Mouse (Mus musculus) thymus, adult 2 months (tissue): ENCODE data around the gene Krt15. TPM values are rescaled to one million over a fixed set of nuclear protein-coding genes. Genes with fewer than 3 reads are reported as not detected.

Source experiments
- DNase-seq: peaks from one replicate; pipeline ENCODE4 v3.0.0; 2021
- H3K27ac ChIP-seq: fragments of 200-500 bp; 2 replicates; pipeline ENCODE4 v1.5.1; 2012; ENCODE audit warnings: low read length, control low read depth; ENCODE audit not compliant: control insufficient read depth, insufficient read depth
- H3K27me3 ChIP-seq: fragments of 200-500 bp; 2 replicates; pipeline ENCODE4 v1.6.1; 2012; ENCODE audit warnings: mild to moderate bottlenecking, low read length, moderate library complexity, mixed read lengths; ENCODE audit not compliant: control insufficient read depth, insufficient read depth
- H3K36me3 ChIP-seq: fragments of 200-500 bp; 2 replicates; pipeline ENCODE4 v1.6.1; 2012; ENCODE audit warnings: mild to moderate bottlenecking, low read length, moderate library complexity; ENCODE audit not compliant: control insufficient read depth, insufficient read depth
- H3K4me1 ChIP-seq: fragments of 200-500 bp; replicated peaks from 2 replicates; pipeline ENCODE4 v1.6.1; 2012; ENCODE audit warnings: low read length; ENCODE audit not compliant: control insufficient read depth, insufficient read depth
- H3K4me3 ChIP-seq: fragments of 200-500 bp; 2 replicates; pipeline ENCODE4 v1.5.1; 2012; ENCODE audit warnings: mild to moderate bottlenecking, low read length, control low read depth, moderate library complexity; ENCODE audit not compliant: control insufficient read depth, insufficient read depth
- CTCF ChIP-seq: fragments of 200-500 bp; IDR thresholded peaks from 2 replicates; pipeline ENCODE4 v1.5.1; 2012; ENCODE audit warnings: mild to moderate bottlenecking, control low read depth, low read length, moderate library complexity, borderline replicate concordance; ENCODE audit not compliant: control insufficient read depth, poor library complexity, insufficient read depth; ENCODE audit errors: extremely low read depth
- POLR2A ChIP-seq: fragments of 200-500 bp; IDR thresholded peaks from 2 replicates; pipeline ENCODE4 v1.6.1; 2012; ENCODE audit warnings: mild to moderate bottlenecking, low read length, control low read depth, moderate library complexity; ENCODE audit not compliant: control insufficient read depth, poor library complexity, insufficient read depth; ENCODE audit errors: extremely low read depth
- WGBS: fragments of 180-500 bp; shearing (Covaris S2); methylation state at CpG from one replicate; pipeline ENCODE4 v1.1.7; 2018; 5-methylcytosine and 5-hydroxymethylcytosine counted together
- polyA plus RNA-seq: library from polyadenylated mRNA; depleted of rRNA; stranded (reverse); fragments of >200 nt; gene quantifications from 2 replicates; pipeline ENCODE4 v1.2.3, GENCODE M21; 2012; rRNA removed

The Krt15 gene
- polyA plus RNA-seq = 0.85 and 1.1 TPM in 2 replicates

DNA sequence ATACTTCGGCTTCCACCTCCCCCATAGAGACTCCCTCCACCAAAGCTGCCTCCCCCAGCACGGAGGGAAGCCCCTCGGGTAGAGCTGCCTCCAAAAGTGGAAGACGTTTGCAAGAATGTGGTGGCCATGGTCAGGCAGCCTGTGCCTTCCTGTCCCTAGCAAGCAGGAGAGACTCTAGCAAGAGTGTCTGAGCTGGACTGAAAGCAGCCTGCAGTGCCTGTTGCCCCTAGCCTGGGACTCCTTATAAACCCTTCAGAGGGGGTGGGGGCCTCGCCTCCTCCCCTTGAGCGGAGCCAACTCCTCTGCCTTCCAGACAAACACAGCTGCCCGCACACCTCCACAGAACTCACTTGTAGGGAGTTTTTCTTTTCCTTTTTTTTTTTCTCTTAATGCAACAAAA, at the start of gene Krt15:
TSS of gene Krt15 (minus strand) at position 198 of the 400 bp plus-strand sequence.
- Histone ChIP-seq H3K36me3 (no peaks in the 10 kb centered on the region), H3K4me3 (no peak within 1 kb of the TSS), H3K27ac (no peak within 1 kb of the TSS), H3K27me3 (no peaks in the 10 kb centered on the region), H3K4me1 (no peaks in the 10 kb centered on the region)
- 76% methylated on average over 7 of the region's 7 CpGs for WGBS
- TF ChIP-seq POLR2A (no peak), CTCF (no peak)
- no peak for DNase-seq

DNA sequence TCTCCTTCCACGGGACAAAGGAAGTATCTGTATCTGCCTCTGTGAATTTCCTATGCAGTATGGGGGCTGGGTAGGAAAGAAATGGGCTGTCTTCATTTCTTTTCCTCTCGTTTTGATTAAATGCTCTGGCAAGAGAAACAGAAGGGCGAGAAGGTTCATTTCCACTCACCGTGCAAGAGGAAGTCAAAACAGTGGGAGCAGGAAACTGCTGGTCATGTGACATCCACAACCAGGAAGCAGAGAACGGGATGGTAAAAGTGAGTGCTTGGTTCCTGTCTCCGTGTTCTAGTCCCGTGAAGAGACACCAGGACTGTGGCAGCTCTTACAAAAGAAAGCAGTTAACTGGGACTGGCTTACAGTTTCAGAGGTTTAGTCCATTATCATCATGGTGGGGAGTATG, 46.0 kb upstream of the Krt15 start:
- Histone ChIP-seq H3K4me3 (no peak overlapping the region), H3K36me3 (no peaks in the 10 kb centered on the region), H3K27ac (no peak overlapping the region), H3K27me3 (no peaks in the 10 kb centered on the region), H3K4me1 (no peaks in the 10 kb centered on the region)
- TF ChIP-seq CTCF (no peak), POLR2A (no peak)
- 42% methylated on average over 7 of the region's 7 CpGs for WGBS
- no peak for DNase-seq

DNA sequence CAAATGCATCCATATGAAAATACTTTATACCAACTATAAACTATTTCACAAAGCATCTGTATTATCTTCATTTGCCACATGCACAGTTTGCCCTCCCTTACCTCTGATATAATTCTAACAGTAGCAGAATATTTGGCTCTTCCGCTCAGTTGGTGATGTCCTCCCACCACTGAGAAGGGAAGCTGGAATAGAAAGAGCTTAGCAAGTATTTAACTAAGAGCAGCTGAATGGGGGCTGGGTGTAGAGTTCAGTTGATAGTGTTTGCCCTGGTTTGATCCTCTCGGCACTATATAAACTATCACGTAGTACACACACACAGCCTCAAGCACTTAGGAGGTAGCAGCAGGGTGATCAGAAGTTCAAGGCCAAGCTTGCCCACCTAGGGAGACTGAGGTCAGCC, 43.5 kb upstream of the Krt15 start:
- Histone ChIP-seq H3K4me3 (no peak overlapping the region), H3K27me3 (no peaks in the 10 kb centered on the region), H3K4me1 (no peaks in the 10 kb centered on the region), H3K27ac (no peak overlapping the region), H3K36me3 (no peaks in the 10 kb centered on the region)
- TF ChIP-seq POLR2A = no peak
- TF ChIP-seq CTCF = no peak
- no peak for DNase-seq
- 87% methylated on average over 3 of the region's 3 CpGs for WGBS

DNA sequence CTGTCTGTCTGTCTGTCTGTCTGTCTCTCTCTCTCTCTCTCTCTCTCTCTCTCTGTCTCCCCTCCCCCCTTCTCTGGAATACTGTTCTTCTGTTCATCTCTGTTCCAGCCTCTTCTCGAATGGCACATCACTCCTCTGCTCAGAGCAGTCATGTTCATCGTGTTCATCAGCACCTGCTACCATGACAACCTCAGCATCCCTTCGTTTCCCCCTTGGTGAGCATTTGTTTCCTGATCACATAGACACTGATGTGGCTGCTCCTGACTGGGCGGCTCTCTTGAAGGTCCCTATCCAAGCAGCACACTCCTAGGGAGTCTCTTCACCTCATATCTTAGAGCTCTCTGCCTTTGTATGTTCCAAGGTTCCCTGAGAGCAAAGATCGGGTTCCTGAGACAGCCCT, 42.6 kb upstream of the Krt15 start:
- H3K36me3 ChIP-seq = no peaks in the 10 kb centered on the region
- TF ChIP-seq POLR2A = no peak
- TF ChIP-seq CTCF = no peak
- no peak for DNase-seq
- H3K4me1 ChIP-seq = no peaks in the 10 kb centered on the region
- H3K4me3 ChIP-seq = no peak overlapping the region
- H3K27ac ChIP-seq = no peak overlapping the region
- 86% methylated on average over 5 of the region's 5 CpGs for WGBS
- H3K27me3 ChIP-seq = no peaks in the 10 kb centered on the region

DNA sequence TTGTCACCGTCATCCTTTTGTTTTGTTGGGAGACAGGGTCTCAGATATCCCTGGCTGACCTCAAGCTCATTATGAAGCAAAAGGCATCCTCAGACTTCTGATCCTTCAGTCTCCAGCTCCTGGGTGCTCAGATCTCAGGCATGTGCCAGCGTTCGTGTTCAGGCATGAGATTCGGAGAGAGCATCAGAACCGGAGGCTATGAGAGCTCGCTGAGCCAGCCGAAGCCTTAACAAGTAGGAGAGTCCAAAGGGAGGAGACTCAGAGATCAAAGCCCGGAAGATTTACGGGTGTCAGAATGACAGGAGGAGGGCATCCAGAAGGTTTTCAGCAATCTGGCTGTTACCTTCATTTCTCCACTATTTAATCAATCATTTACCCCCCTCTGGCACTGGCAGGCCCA, 41.1 kb upstream of the Krt15 start:
- Histone ChIP-seq H3K36me3 (no peaks in the 10 kb centered on the region), H3K27ac (no peak overlapping the region), H3K4me1 (no peaks in the 10 kb centered on the region), H3K4me3 (no peak overlapping the region), H3K27me3 (no peaks in the 10 kb centered on the region)
- 73% methylated on average over 9 of the region's 9 CpGs for WGBS
- TF ChIP-seq CTCF (no peak), POLR2A (no peak)
- DNase-seq = no peak

DNA sequence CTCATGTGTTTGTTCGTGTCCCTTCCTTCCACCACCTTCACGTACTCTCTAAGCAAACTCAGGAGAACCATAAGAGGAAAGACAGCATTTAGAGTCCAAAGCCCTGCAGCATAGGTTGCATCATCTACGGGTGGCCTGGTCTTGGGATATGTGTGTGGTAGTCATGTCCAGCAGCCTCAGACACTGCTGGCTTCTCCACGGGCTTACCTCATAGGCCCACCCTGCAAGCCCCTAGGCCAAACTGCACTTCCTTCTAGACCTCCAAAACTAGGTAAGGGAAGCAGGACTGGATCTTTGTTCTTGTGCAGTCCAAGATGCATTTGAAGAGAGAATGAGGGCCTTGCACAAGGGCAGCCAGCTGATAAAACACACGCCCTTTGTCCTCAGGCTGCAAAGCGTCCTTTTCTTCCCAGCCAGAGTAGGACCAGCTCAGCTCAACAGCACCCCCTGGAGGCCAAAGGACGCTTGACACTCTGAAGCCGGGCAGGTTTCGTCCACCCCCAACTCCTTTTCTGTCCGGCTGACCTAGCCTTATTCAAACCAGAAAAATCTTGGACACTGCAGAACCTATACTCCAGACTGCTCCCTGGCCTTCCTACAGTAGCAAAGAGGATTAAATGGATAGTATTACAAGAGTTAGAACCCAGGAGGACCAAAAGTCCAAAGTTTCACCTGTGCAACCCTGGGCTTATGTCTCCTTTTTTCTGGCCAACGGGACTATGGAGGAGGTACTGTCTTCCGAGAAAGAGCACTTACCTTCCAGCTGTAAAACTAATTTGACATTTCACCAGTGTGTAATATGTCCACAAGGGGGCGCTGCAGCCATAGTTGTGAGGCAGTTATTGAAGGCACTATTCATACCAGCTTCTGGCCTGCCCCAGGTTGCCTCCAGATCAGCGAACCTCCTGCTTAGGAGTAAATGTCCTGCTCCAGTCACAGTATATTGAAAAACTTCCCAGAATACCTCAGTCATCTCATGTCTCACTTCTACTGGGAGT, 33.3 kb upstream of the Krt15 start:
- H3K36me3 ChIP-seq = no peaks in the 10 kb centered on the region
- no peak overlapping the region for H3K27ac ChIP-seq
- DNase-seq = peak; percentile 32
- WGBS = 40% methylated on average over 14 of the region's 14 CpGs
- H3K27me3 ChIP-seq = no peaks in the 10 kb centered on the region
- TF ChIP-seq CTCF (peak; percentile 83), POLR2A (no peak)
- H3K4me1 ChIP-seq = no peaks in the 10 kb centered on the region
- no peak overlapping the region for H3K4me3 ChIP-seq
